Mouse (Mus musculus): Measurements from ENCODE around the gene Git1. TPM values are rescaled to one million over a fixed set of nuclear protein-coding genes. Genes with fewer than 3 reads are reported as not detected.

The Git1 gene
- polyA plus RNA-seq, 1 experiment from 2014 or later = 18.1 TPM

GRCm38 (mm10) chr11:77463786-77464185, 29.6 kb upstream of the Git1 start:
- ATAC-seq (ENCODE audit: low FRiP score, low read depth) = no peak
- H3K27me3 ChIP-seq = peaks cover 45% of the 10 kb centered on the region

DNA sequence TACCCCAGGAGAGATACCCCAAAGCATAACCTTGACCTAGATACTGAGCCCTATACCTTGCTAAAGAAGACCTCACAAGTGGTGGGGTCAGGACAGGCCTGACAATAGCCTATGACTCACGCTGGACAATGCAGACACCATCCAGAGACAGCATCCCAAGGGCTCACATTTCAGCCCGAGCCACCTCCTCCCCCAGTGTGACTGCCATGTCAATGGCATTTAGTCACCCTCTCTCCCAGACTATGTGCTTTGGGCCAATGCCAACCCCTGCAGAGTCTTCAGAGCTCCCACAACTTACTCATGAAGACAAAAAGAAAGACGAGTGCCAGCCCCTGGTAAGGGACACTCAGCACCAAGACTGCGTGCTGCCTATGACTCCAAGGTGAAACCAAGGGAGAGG, 28.7 kb upstream of the Git1 start:
- Histone ChIP-seq H3K9ac (no peak overlapping the region), H3K4me2 (no peak overlapping the region), H3K36me3 (no peaks in the 10 kb centered on the region), H3K27me3 (peaks cover 45% of the 10 kb centered on the region), H3K4me3 (no peak overlapping the region), H3K27ac (replicated peaks) (no peak overlapping the region), H3K4me1 (replicated peaks) (peaks cover 23% of the 10 kb centered on the region), H3K9me3 (no peaks in the 10 kb centered on the region)
- WGBS = 41% methylated on average over 4 of the region's 4 CpGs
- no peak for ATAC-seq (ENCODE audit: low FRiP score, low read depth)

More at GRCm38 (mm10) chr11:77463786-77464185, 29.6 kb upstream of the Git1 start:
- no peak overlapping the region for H3K4me3 ChIP-seq
- 79% methylated on average over 10 of the region's 10 CpGs for WGBS
- no peak overlapping the region for H3K4me2 ChIP-seq
- peaks cover 23% of the 10 kb centered on the region for H3K4me1 ChIP-seq (replicated peaks)
- no peaks in the 10 kb centered on the region for H3K9me3 ChIP-seq
- no peaks in the 10 kb centered on the region for H3K36me3 ChIP-seq
- H3K9ac ChIP-seq = no peak overlapping the region
- H3K27ac ChIP-seq (replicated peaks) = no peak overlapping the region

GRCm38 (mm10) chr11:77465111-77465510, 28.3 kb upstream of the Git1 start:
- H3K4me3 ChIP-seq = no peak overlapping the region
- ATAC-seq (ENCODE audit: low FRiP score, low read depth) = no peak
- 48% methylated on average over 3 of the region's 3 CpGs for WGBS
- H3K9me3 ChIP-seq = no peaks in the 10 kb centered on the region
- no peak overlapping the region for H3K9ac ChIP-seq
- H3K27ac ChIP-seq (replicated peaks) = no peak overlapping the region
- H3K36me3 ChIP-seq = no peaks in the 10 kb centered on the region
- H3K4me1 ChIP-seq (replicated peaks) = peaks cover 23% of the 10 kb centered on the region
- no peak overlapping the region for H3K4me2 ChIP-seq
- peaks cover 45% of the 10 kb centered on the region for H3K27me3 ChIP-seq

GRCm38 (mm10) chr11:77466544-77466943, 26.8 kb upstream of the Git1 start:
- no peaks in the 10 kb centered on the region for H3K9me3 ChIP-seq
- 41% methylated on average over 9 of the region's 9 CpGs for WGBS
- peaks cover 13% of the 10 kb centered on the region for H3K36me3 ChIP-seq
- peaks cover 36% of the 10 kb centered on the region for H3K27me3 ChIP-seq
- no peak for ATAC-seq (ENCODE audit: low FRiP score, low read depth)
- H3K27ac ChIP-seq (replicated peaks) = no peak overlapping the region
- no peak overlapping the region for H3K9ac ChIP-seq
- H3K4me1 ChIP-seq (replicated peaks) = peaks cover 23% of the 10 kb centered on the region
- H3K4me3 ChIP-seq = no peak overlapping the region
- H3K4me2 ChIP-seq = no peak overlapping the region

- Histone ChIP-seq H3K27ac (replicated peaks) (no peak overlapping the region), H3K27me3 (peaks cover 36% of the 10 kb centered on the region), H3K9ac (no peak overlapping the region), H3K9me3 (no peaks in the 10 kb centered on the region), H3K4me1 (replicated peaks) (peaks cover 17% of the 10 kb centered on the region), H3K4me2 (no peak overlapping the region), H3K36me3 (peaks cover 20% of the 10 kb centered on the region), H3K4me3 (no peak overlapping the region)
- WGBS = 4% methylated on average over 25 of the region's 25 CpGs
- ATAC-seq (ENCODE audit: low FRiP score, low read depth) = no peak
Observed at GRCm38 (mm10) chr11:77467157-77467556, 26.2 kb upstream of the Git1 start.

DNA sequence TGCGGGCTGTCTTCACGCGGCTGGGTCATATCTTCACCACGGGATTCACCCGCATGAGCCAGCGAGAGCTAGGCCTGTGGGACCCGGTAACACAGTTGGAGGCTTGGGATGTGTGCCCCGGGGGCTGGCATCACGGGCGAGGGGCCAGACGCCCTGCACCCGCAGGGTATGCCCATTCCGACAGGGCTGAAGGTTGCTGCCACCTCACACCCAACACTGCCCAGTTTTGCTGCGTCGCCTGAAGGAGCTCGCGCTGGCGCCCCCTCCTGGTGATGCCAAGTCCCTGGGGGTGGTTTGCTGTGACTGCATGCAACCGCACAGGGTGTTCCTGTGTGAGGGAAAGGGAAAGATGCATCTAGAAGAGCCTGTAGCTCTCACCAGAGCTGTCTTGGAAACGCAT, 25.6 kb upstream of the Git1 start:
- Histone ChIP-seq H3K27me3 (peaks cover 32% of the 10 kb centered on the region), H3K4me3 (no peak overlapping the region), H3K27ac (replicated peaks) (no peak overlapping the region), H3K9ac (no peak overlapping the region), H3K4me2 (peak overlapping the region; percentile 33; the same call in 1 of the 2 replicates), H3K4me1 (replicated peaks) (peaks cover 11% of the 10 kb centered on the region), H3K9me3 (no peaks in the 10 kb centered on the region), H3K36me3 (peaks cover 26% of the 10 kb centered on the region)
- 13% methylated on average over 20 of the region's 20 CpGs for WGBS
- no peak for ATAC-seq (ENCODE audit: low FRiP score, low read depth)

DNA sequence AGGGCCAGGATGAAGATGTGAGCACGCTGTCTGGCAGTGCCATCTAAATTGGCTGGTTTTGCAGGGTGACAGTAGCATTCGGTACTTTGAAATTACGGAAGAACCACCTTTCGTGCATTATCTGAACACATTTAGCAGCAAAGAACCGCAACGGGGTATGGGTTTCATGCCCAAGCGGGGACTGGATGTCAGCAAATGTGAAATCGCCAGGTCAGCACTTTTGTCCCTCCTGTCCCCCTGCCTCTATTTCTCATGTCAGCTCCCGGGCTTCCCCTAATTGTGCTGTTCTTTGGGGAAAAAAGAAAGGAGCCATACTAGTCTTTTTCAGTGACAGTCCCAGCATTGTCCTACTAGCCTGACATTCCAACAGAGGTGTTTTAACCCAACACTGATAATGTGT, 25.0 kb upstream of the Git1 start:
- WGBS = 80% methylated on average over 9 of the region's 9 CpGs
- no peak for ATAC-seq (ENCODE audit: low FRiP score, low read depth)
- H3K4me1 ChIP-seq (replicated peaks) = peaks cover 8% of the 10 kb centered on the region
- peaks cover 26% of the 10 kb centered on the region for H3K27me3 ChIP-seq
- H3K9me3 ChIP-seq = no peaks in the 10 kb centered on the region
- no peak overlapping the region for H3K4me2 ChIP-seq
- no peak overlapping the region for H3K4me3 ChIP-seq
- no peak overlapping the region for H3K9ac ChIP-seq
- no peak overlapping the region for H3K27ac ChIP-seq (replicated peaks)
- peaks cover 32% of the 10 kb centered on the region for H3K36me3 ChIP-seq

GRCm38 (mm10) chr11:77471407-77471806, 22.0 kb upstream of the Git1 start:
- H3K4me2 ChIP-seq = no peak overlapping the region
- H3K9ac ChIP-seq = no peak overlapping the region
- peaks cover 13% of the 10 kb centered on the region for H3K27me3 ChIP-seq
- WGBS = 70% methylated on average over 29 of the region's 29 CpGs
- H3K27ac ChIP-seq (replicated peaks) = no peak overlapping the region
- H3K36me3 ChIP-seq = peaks cover 47% of the 10 kb centered on the region
- ATAC-seq (ENCODE audit: low FRiP score, low read depth) = no peak
- no peak overlapping the region for H3K4me3 ChIP-seq
- no peaks in the 10 kb centered on the region for H3K9me3 ChIP-seq
- H3K4me1 ChIP-seq (replicated peaks) = peaks cover 8% of the 10 kb centered on the region

DNA sequence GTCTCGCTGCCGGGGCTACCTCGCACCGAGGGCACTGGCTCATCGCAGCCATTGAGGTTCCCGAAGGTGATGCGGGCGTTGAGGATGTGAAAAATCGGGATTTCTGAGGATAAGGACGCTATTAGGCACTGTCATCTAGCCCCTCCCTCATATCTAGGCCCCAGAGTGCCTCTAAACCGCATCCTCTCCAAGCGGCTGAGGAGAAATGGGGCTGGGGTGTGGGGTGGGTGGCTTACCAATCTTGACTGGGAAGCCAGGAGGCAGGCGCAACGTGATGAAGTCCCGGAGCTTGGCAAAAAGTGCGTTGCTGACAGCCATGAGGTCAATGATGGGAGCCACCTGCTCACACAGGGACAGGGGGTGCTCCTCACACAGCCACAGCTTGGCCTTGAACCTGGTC, 20.6 kb upstream of the Git1 start:
- H3K27me3 ChIP-seq = 0 out of 2 replicates have a peak, but pooled peaks cover under 1% of the 10 kb centered on the region
- H3K9ac ChIP-seq = no peak overlapping the region
- no peaks in the 10 kb centered on the region for H3K9me3 ChIP-seq
- ATAC-seq (ENCODE audit: low FRiP score, low read depth) = no peak
- H3K36me3 ChIP-seq = peaks cover 47% of the 10 kb centered on the region
- no peak overlapping the region for H3K27ac ChIP-seq (replicated peaks)
- no peak overlapping the region for H3K4me3 ChIP-seq
- H3K4me1 ChIP-seq (replicated peaks) = peaks cover 3% of the 10 kb centered on the region
- WGBS = 91% methylated on average over 16 of the region's 16 CpGs
- no peak overlapping the region for H3K4me2 ChIP-seq

GRCm38 (mm10) chr11:77476216-77476615, 17.1 kb upstream of the Git1 start:
- Histone ChIP-seq H3K27ac (replicated peaks) (no peak overlapping the region), H3K4me3 (no peak overlapping the region), H3K27me3 (no peaks in the 10 kb centered on the region), H3K4me2 (no peak overlapping the region), H3K4me1 (replicated peaks) (no peaks in the 10 kb centered on the region), H3K36me3 (peaks cover 36% of the 10 kb centered on the region), H3K9me3 (no peaks in the 10 kb centered on the region), H3K9ac (no peak overlapping the region)
- ATAC-seq (ENCODE audit: low FRiP score, low read depth) = no peak
- 86% methylated on average over 14 of the region's 14 CpGs for WGBS

- 94% methylated on average over 6 of the region's 6 CpGs for WGBS
- peaks cover under 1% of the 10 kb centered on the region; the same call in 1 of the 2 replicates for H3K4me1 ChIP-seq (replicated peaks)
- H3K4me3 ChIP-seq = no peak overlapping the region
- H3K9me3 ChIP-seq = no peaks in the 10 kb centered on the region
- H3K36me3 ChIP-seq = peaks cover 30% of the 10 kb centered on the region
- H3K27ac ChIP-seq (replicated peaks) = no peak overlapping the region
- no peak overlapping the region for H3K9ac ChIP-seq
- no peak overlapping the region for H3K4me2 ChIP-seq
- ATAC-seq (ENCODE audit: low FRiP score, low read depth) = no peak
- no peaks in the 10 kb centered on the region for H3K27me3 ChIP-seq
Observed at GRCm38 (mm10) chr11:77476895-77477294, 16.5 kb upstream of the Git1 start.

DNA sequence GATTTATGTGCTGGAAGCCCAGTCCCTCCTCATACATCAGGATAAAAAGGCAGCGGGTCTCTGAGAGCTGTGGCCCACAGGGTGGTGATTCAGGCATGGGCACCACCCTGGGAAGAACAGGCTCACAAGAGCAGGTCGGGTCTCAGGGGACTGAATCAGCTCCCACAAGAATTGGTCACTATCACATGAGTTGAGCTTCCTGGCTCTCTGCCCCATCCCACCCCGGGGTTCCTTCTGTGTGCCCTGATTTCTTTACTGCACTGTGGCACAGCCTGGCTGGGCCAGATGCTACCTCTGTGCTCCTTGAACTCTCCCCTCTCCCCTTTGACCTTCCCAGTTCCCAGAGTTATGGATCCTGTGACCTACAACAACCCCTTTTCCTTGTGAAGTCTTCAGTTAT, 10.3 kb upstream of the Git1 start:
- H3K4me2 ChIP-seq = no peak overlapping the region
- H3K36me3 ChIP-seq = no peaks in the 10 kb centered on the region
- H3K9ac ChIP-seq = no peak overlapping the region
- H3K27ac ChIP-seq (replicated peaks) = no peak overlapping the region
- ATAC-seq (ENCODE audit: low FRiP score, low read depth) = no peak
- no peaks in the 10 kb centered on the region for H3K27me3 ChIP-seq
- WGBS = 69% methylated on average over 3 of the region's 3 CpGs
- no peaks in the 10 kb centered on the region for H3K9me3 ChIP-seq
- no peak overlapping the region for H3K4me3 ChIP-seq
- H3K4me1 ChIP-seq (replicated peaks) = peaks cover 48% of the 10 kb centered on the region

- ATAC-seq (ENCODE audit: low FRiP score, low read depth) = no peak
- peaks cover 55% of the 10 kb centered on the region for H3K4me1 ChIP-seq (replicated peaks)
- H3K9ac ChIP-seq = no peak overlapping the region
- H3K4me2 ChIP-seq = no peak overlapping the region
- H3K27ac ChIP-seq (replicated peaks) = no peak overlapping the region
- H3K4me3 ChIP-seq = no peak overlapping the region
- WGBS = 68% methylated on average over 11 of the region's 11 CpGs
- H3K27me3 ChIP-seq = no peaks in the 10 kb centered on the region
- H3K36me3 ChIP-seq = no peaks in the 10 kb centered on the region
- H3K9me3 ChIP-seq = no peaks in the 10 kb centered on the region
Observed at GRCm38 (mm10) chr11:77483510-77484255, 9.7 kb upstream of the Git1 start.
